Mouse (Mus musculus) embryonic stem cell, embryonic (primary cell): ENCODE data around the gene Haus8.
"Not testable (repeated sequence)": the region's sequence is repeated elsewhere in the genome, so short reads cannot be mapped to it uniquely, and the experiment has no call there.

Experiments used
- CTCF ChIA-PET, 4 experiments: fragments of 300-600 bp in 2 of 4; fragments of 350-600 bp in 2 of 4; sonication (Branson Sonifier 250); formaldehyde crosslinking; loops; one replicate each; lab custom pipeline; 2022; ENCODE audit warnings: inconsistent platforms in 2 of 4; lab: Charles Lee
- POLR2A ChIA-PET, 4 experiments: fragments of 300-600 bp in 2 of 4; fragments of 350-600 bp in 2 of 4; sonication (Branson Sonifier 250); formaldehyde crosslinking; loops; one replicate each; lab custom pipeline; 2022; ENCODE audit warnings: antibody characterized with exemption in 4 of 4, inconsistent platforms in 1 of 4; lab: Charles Lee

Gene Haus8

DNA sequence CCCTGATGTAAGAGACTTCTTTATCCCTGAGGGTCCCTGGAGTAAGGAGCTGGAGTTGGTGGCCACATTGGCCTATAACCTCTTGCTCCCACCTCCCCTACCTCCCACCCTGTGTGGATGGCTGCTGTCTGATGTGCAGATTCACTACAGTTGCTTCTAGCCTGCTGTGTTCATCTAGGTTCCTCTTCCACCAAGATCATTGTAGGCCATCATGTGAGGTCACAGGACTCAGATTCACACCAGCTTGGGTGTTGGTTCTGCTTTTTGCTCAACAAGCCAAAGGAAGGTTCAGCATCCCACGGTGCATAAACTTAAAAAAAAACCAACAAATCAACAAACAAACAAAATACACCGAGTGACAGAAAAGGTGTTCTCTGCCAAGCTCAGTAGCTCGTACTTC lies 21.2 kb upstream of the Haus8 start:
- POLR2A ChIA-PET, result interaction anchor here in 1 of 4 experiments (1.9 to 3.7 kb wide), 2 partner anchors 22 to 33 kb away, joined by 5 to 13 read pairs; partner anchors contain the start of gene Myo9b
- CTCF ChIA-PET, result interaction anchor here in 3 of 4 experiments (0.6 to 1.0 kb wide), 3 partner anchors 14 to 225 kb away, joined by 4 to 12 read pairs (median 4); no protein-coding TSS in a partner anchor

GRCm38 (mm10) chr8:71291351-71291750 lies 18.6 kb upstream of the Haus8 start:
- CTCF ChIA-PET, result interaction anchor here in 3 of 4 experiments (0.8 to 1.1 kb wide), 3 partner anchors 19 to 228 kb away, joined by 3 to 4 read pairs (median 3); partner anchors contain the start of genes Haus8 (in 2 of the 3) and Myo9b (in 2 of the 3)
- POLR2A ChIA-PET, result interaction anchor here in 2 of 4 experiments (0.7 to 1.3 kb wide), 4 partner anchors 14 to 166 kb away, joined by 3 read pairs; partner anchors contain the start of gene Use1 (in 1 of the 2)

GRCm38 (mm10) chr8:71290911-71291310 lies 18.2 kb upstream of the Haus8 start:
- ChIA-PET CTCF (interaction anchor here in 3 of 4 experiments (0.8 to 1.1 kb wide), 3 partner anchors 18 to 228 kb away, joined by 3 to 4 read pairs (median 3); partner anchors contain the start of genes Haus8 (in 2 of the 3) and Myo9b (in 2 of the 3)), POLR2A (interaction anchor here in 3 of 4 experiments (0.5 to 2.4 kb wide), 11 partner anchors 14 to 599 kb away, joined by 3 to 9 read pairs (median 4); partner anchors contain the start of genes Haus8 (in 3 of the 3), Myo9b (in 3 of the 3) and Use1 (in 1 of the 3))

DNA sequence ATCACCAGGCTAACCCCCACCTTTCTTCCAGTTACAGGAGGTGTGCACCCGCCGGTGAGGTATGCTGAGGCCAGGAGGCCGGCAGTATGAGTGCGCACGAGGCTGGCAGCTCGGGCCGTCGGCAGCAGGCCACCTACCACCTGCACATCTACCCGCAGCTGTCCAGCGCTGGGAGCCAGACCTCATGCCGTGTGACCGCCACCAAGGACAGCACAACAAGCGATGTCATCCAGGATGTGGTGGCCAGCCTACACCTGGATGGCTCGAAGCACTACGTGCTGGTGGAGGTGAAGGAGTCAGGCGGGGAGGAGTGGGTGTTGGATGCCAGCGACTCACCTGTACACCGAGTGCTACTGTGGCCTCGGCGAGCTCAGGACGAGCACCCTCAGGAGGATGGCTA lies 17.5 kb upstream of the Haus8 start:
- POLR2A ChIA-PET, result interaction anchor here in 3 of 4 experiments (0.8 to 2.4 kb wide), 8 partner anchors 13 to 77 kb away, joined by 3 to 9 read pairs (median 4); partner anchors contain the start of genes Haus8 (in 3 of the 3), Myo9b (in 3 of the 3) and Use1 (in 1 of the 3)
- CTCF ChIA-PET, result interaction anchor here in 2 of 4 experiments (1.0 to 1.1 kb wide), 2 partner anchors 18 to 229 kb away, joined by 3 read pairs; partner anchors contain the start of genes Haus8 (in 1 of the 2) and Myo9b (in 1 of the 2)

DNA sequence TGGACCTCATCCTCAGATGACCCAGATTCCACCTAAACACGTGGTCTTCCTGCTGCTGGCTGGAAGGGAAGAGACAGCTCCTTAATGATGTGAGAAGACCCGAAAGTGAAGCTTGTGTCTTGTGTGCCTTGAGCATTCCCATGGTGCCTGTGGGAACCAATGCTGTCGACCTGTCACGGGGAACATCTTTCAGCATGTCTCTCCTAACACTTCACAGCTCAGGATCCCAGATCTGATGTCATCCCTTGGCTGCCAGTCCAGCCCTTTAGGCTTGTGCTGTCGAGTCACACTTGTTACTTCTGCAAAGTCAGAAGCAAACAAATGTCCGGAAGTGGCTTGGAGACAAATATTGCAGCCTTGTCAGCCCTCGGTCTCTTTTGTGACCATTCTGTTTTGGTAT lies 16.4 kb upstream of the Haus8 start:
- ChIA-PET POLR2A (interaction anchor here in 2 of 4 experiments (0.9 to 2.4 kb wide), 6 partner anchors 15 to 392 kb away, joined by 3 to 9 read pairs (median 6); partner anchors contain the start of genes Myo9b (in 2 of the 2), Haus8 (in 1 of the 2) and Rpl18a (in 1 of the 2)), CTCF (interaction anchor here in 1 of 4 experiments (1.2 kb wide), 1 partner anchor 68 kb away, joined by 3 read pairs; no protein-coding TSS in a partner anchor)

- CTCF ChIA-PET, result interaction anchor here in 3 of 4 experiments (0.7 to 1.2 kb wide), 3 partner anchors 10 to 69 kb away, joined by 3 to 5 read pairs (median 3); no protein-coding TSS in a partner anchor
- POLR2A ChIA-PET, result interaction anchor here in 2 of 4 experiments (0.7 to 2.4 kb wide), 8 partner anchors 9 to 392 kb away, joined by 3 to 8 read pairs (median 4); partner anchors contain the start of genes Myo9b (in 2 of the 2) and Rpl18a (in 1 of the 2)
Observed at GRCm38 (mm10) chr8:71288441-71288949, 15.8 kb upstream of the Haus8 start.

DNA sequence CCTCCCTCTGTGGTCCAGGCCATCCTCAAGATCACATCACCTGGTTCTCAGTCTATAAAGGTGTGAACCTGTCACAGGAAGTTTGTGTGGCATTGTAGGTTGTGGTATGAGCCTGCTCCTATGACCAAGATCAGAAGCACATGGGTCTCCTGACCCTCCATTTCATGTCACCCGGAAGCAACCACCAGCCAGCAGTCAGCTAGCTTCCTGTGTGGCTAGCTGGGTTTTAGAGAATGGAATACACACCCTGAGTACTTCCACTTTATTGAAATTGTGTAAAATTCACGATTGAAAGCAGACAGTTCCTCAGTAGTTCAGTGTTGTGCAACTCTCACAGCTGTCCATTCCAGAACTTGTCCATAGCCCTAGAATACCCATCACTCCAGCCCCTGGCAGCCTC lies 13.5 kb upstream of the Haus8 start:
- ChIA-PET CTCF (interaction anchor here in 1 of 4 experiments (0.5 to 0.6 kb wide), 2 partner anchors 23 to 275 kb away, joined by 3 to 4 read pairs; no protein-coding TSS in a partner anchor), POLR2A (interaction anchor here in 2 of 4 experiments (0.6 to 5.1 kb wide), 4 partner anchors 10 to 250 kb away, joined by 3 to 42 read pairs (median 6); partner anchors contain the start of genes Myo9b (in 2 of the 2) and Haus8 (in 1 of the 2))

GRCm38 (mm10) chr8:71282621-71283020 lies 9.9 kb upstream of the Haus8 start:
- CTCF ChIA-PET, result interaction anchor here in 1 of 4 experiments (1.1 kb wide), 1 partner anchor 454 kb away, joined by 3 read pairs; no protein-coding TSS in a partner anchor
- POLR2A ChIA-PET, result interaction anchor here (0.6 to 5.1 kb wide), 8 partner anchors 9 to 454 kb away, joined by 3 to 42 read pairs (median 5); partner anchors contain the start of genes Haus8 (in 4 of the 4) and Myo9b (in 3 of the 4)

DNA sequence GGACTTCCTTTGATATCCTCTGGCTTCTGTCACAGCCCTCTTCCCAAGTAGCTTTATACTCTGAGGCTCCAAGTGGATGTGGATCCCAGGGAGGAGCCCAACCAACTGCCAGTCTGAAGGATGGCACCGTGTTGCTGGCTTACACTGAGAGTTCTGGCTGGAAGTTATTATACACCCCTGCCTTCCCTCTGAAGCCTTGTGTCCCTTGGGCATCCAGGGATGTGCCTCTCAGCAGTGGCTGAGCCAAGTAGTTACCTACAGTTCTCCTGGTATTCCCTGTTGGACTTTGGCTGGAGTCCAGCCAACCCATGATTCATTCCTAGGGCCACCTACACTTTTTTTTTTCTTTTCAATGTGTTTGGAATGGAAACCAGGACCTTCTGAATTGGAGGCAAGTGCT lies 9.0 kb upstream of the Haus8 start:
- ChIA-PET POLR2A (interaction anchor here (0.6 to 5.1 kb wide), 7 partner anchors 8 to 309 kb away, joined by 3 to 42 read pairs (median 7); partner anchors contain the start of genes Haus8 (in 4 of the 4) and Myo9b (in 3 of the 4)), CTCF (interaction anchor here in 1 of 4 experiments (1.1 kb wide), 1 partner anchor 455 kb away, joined by 3 read pairs; no protein-coding TSS in a partner anchor)

GRCm38 (mm10) chr8:71279409-71279808 lies 6.7 kb upstream of the Haus8 start:
- CTCF ChIA-PET, POLR2A ChIA-PET: not testable (repeated sequence)

- ChIA-PET CTCF (interaction anchor here in 3 of 4 experiments (0.6 to 1.1 kb wide), 4 partner anchors 12 to 497 kb away, joined by 3 to 5 read pairs (median 4); partner anchors contain the start of gene Rpl18a (in 1 of the 3)), POLR2A (interaction anchor here in 3 of 4 experiments (0.7 to 1.2 kb wide), 6 partner anchors 8 to 373 kb away, joined by 3 to 4 read pairs (median 3); no protein-coding TSS in a partner anchor)
Observed at GRCm38 (mm10) chr8:71276166-71276565, 3.4 kb upstream of the Haus8 start.

DNA sequence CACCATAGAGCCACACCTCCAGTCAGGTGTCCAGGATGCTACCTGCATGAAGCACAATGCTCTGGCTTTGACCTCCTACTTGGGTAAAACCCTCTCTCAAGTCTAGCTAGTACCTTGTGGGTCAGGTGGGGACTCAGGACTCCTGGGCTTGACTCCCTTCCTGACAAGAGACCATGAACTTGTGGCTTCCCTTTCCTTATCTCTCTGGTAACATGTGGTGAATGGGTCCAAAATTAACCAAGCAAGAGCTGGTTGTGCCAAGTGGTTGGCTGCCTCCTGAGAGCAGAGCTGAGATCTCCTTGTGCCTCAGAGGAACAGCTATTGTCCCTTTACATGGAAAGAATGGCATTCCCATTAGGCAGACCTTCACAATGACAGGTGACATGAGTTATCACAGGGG lies 1.7 kb upstream of the Haus8 start:
- ChIA-PET CTCF (interaction anchor here in 1 of 4 experiments (1.0 kb wide), 1 partner anchor 11 kb away, joined by 3 read pairs; no protein-coding TSS in a partner anchor), POLR2A (interaction anchor here in 3 of 4 experiments (0.6 to 4.1 kb wide), 13 partner anchors 8 to 1060 kb away, joined by 3 to 42 read pairs (median 4); partner anchors contain the start of genes Ocel1 (in 1 of the 3) and Rpl18a (in 1 of the 3))

- POLR2A ChIA-PET, result interaction anchor here (0.6 to 4.1 kb wide), 18 partner anchors 9 to 486 kb away, joined by 3 to 42 read pairs (median 4); partner anchors contain the start of genes Ankle1 (in 1 of the 4), Rpl18a (in 1 of the 4) and Use1 (in 1 of the 4)
Observed at GRCm38 (mm10) chr8:71273151-71273510, 397 bp upstream of the Haus8 start.

DNA sequence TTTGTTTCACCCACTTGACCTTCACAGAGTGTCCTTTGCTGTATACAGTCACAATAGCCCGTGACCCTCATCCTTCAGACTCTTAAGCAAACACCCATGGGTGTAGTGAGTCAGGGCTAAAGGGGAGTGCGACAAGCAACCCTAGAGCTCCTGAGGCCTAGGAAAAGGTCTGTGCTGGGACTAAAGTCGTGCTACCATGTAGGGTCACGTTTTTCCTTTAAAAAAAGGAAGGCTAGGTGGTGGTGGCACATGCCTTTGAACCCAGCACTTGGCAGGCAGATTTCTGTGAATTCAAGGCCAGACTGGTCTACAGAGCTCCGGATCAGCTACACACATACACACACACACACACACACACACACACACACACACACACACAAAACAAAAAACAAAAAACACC lies 1.1 kb downstream of the Haus8 start:
- ChIA-PET POLR2A (interaction anchor here in 3 of 4 experiments (0.5 to 4.1 kb wide), 88 partner anchors 11 to 1068 kb away, joined by 3 to 42 read pairs (median 4); partner anchors contain the start of genes Jund (in 3 of the 3), Rpl18a (in 3 of the 3), Arrdc2 (in 2 of the 3) and Babam1 (in 2 of the 3)), CTCF (interaction anchor here in 3 of 4 experiments (0.6 to 1.3 kb wide), 8 partner anchors 10 to 427 kb away, joined by 3 to 5 read pairs (median 3); partner anchors contain the start of gene Tmem221 (in 1 of the 3))

More at GRCm38 (mm10) chr8:71273151-71273510, 397 bp upstream of the Haus8 start:
- CTCF ChIA-PET, result interaction anchor here in 2 of 4 experiments (0.6 kb wide), 2 partner anchors 62 to 133 kb away, joined by 3 read pairs; partner anchors contain the start of gene Ankle1 (in 1 of the 2)

- POLR2A ChIA-PET, result interaction anchor here in 1 of 4 experiments (1.7 kb wide), 1 partner anchor 477 kb away, joined by 14 read pairs; no protein-coding TSS in a partner anchor
- CTCF ChIA-PET, result not testable (repeated sequence)
Observed at GRCm38 (mm10) chr8:71268286-71268685, 4.4 kb downstream of the Haus8 start.

- ChIA-PET POLR2A (interaction anchor here in 2 of 4 experiments (1.1 to 1.7 kb wide), 2 partner anchors 9 to 478 kb away, joined by 3 to 14 read pairs; no protein-coding TSS in a partner anchor), CTCF (no interaction called here)
Observed at GRCm38 (mm10) chr8:71267690-71268089, 5.0 kb downstream of the Haus8 start.

GRCm38 (mm10) chr8:71261234-71261633 lies 11.5 kb downstream of the Haus8 start:
- ChIA-PET CTCF (interaction anchor here in 2 of 4 experiments (1.0 to 1.4 kb wide), 2 partner anchors 11 to 93 kb away, joined by 3 to 4 read pairs; no protein-coding TSS in a partner anchor), POLR2A (interaction anchor here in 2 of 4 experiments (1.7 to 2.0 kb wide), 2 partner anchors 11 kb away, joined by 5 to 10 read pairs; partner anchors contain the start of genes Haus8 (in 2 of the 2) and Myo9b (in 2 of the 2))
